In the genomic region with DNA sequence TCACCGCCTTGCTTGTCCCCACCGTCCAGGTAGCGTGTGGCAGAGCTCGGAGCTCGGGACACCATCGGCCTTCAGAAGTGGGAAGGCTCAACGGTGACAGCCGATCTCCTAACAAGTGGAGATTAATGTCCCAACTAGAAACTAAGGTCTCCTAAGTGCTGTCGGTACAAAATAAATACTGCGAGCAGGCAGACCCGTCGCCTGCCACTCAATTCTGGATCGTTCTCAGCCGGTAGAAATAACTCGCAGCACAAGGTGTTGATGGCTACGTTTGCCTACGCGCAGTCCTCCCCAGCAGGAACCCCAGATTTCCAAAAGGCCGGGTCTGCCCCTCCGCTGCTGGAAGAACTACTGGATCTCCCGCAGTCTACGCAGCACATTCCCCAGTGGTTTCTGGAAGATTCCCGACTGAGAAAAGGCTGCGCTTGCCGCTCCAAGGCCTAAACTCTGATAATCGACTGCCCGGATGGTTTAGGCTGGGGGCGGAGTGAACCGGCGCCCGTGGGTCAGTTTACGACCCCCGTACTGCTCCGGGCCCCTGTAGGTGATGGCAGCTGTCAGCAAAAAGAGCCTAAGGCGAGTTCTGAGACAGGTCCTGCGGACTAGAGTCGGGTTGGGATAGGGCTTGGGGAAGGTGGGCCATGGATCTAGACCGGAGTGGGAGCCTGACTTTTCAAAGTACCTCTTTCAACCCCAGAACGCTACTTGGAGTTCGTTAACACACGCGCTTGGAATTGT, we compare ENCODE assay signal across 8 mouse cellular contexts.
DNase-seq lines count a peak whose midpoint lies in the region; ATAC-seq lines count a peak whose summit lies in the region.

No protein-coding gene starts in this region.

- H3K36me3 ChIP-seq in embryonic facial prominence, embryonic 13.5 days: no peaks in the 10 kb centered on the region
- no peaks in the 10 kb centered on the region for H3K36me3 ChIP-seq in intestine, embryonic 15.5 days

- WGBS in embryonic facial prominence, embryonic 13.5 days: under 1% methylated on average over 42 of the region's 42 CpGs
- WGBS in intestine, embryonic 15.5 days: 3% methylated on average over 42 of the region's 42 CpGs

- peaks cover 16% of the 10 kb centered on the region for H3K4me1 ChIP-seq in embryonic facial prominence, embryonic 13.5 days
- H3K4me1 ChIP-seq in intestine, embryonic 15.5 days (replicated peaks): peaks cover 14% of the 10 kb centered on the region

- no peak overlapping the region for H3K9ac ChIP-seq in embryonic facial prominence, embryonic 13.5 days
- no peak overlapping the region for H3K9ac ChIP-seq in intestine, embryonic 15.5 days

- H3K9me3 ChIP-seq in embryonic facial prominence, embryonic 13.5 days: no peaks in the 10 kb centered on the region
- no peaks in the 10 kb centered on the region for H3K9me3 ChIP-seq in intestine, embryonic 15.5 days

- intact Hi-C loops in gastrocnemius, postnatal 36 days (cut with DNase I): no loop called here

- peaks cover 91% of the 10 kb centered on the region for H3K27me3 ChIP-seq in embryonic facial prominence, embryonic 13.5 days
- H3K27me3 ChIP-seq in intestine, embryonic 15.5 days (replicated peaks): peaks cover 55% of the 10 kb centered on the region

- no peak for ATAC-seq in embryonic facial prominence, embryonic 13.5 days (ENCODE audit: insufficient number of reproducible peaks, insufficient read depth, low FRiP score, low TSS enrichment, low read depth)
- ATAC-seq in intestine, embryonic 15.5 days: peak; percentile 25; the same call in 1 of the 2 replicates

- H3K4me3 ChIP-seq in embryonic facial prominence, embryonic 13.5 days: peak overlapping the region; percentile 28
- H3K4me3 ChIP-seq in intestine, embryonic 15.5 days (replicated peaks): peak overlapping the region; percentile 15

- H3K27ac ChIP-seq in embryonic facial prominence, embryonic 13.5 days: no peak overlapping the region
- H3K27ac ChIP-seq in intestine, embryonic 15.5 days: no peak overlapping the region

- peak overlapping the region; percentile 49 for H3K4me2 ChIP-seq in embryonic facial prominence, embryonic 13.5 days
- H3K4me2 ChIP-seq in intestine, embryonic 15.5 days (replicated peaks): peak overlapping the region; percentile 50

- DNase-seq in adrenal gland, adult 2 months: peak; percentile 51
- no peak for DNase-seq in adrenal gland, postnatal 4 days (ENCODE audit: low spot score in 2 of 2)
- DNase-seq in lung, postnatal 10 days: peak; percentile 11
- DNase-seq in layer of hippocampus, postnatal 25 days (ENCODE audit: extremely low spot score in 1 of 2, low spot score in 1 of 2): no peak
- no peak for DNase-seq in gastrocnemius, postnatal 10 days
- DNase-seq in gastrocnemius, postnatal 36 days: no peak

Comparison
In these comparisons a context has a peak if more than half of its experiments do, and no peak if none do; other contexts are left out.
1. DNase-seq: peak in adrenal gland, adult 2 months (single experiment) and lung, postnatal 10 days (single experiment); none in adrenal gland, postnatal 4 days (0 of 2), layer of hippocampus, postnatal 25 days (0 of 2), gastrocnemius, postnatal 10 days (single experiment) and gastrocnemius, postnatal 36 days (0 of 2).